9 mouse cellular contexts compared by ENCODE assay signal in genomic region chr17:25469798-25470197, GRCm38 (mm10). TPM values are rescaled to one million over a fixed set of nuclear protein-coding genes. Genes with fewer than 3 reads are reported as not detected.
DNase-seq lines count a peak whose midpoint lies in the region; ATAC-seq lines count a peak whose summit lies in the region.
"Had no signal": no experiment of that assay in that cellular context is flagged by ENCODE, and none has a peak within 500 bp of the region (broad histone marks: within the 10 kb centered on the region; RNA-seq: fewer than 3 reads in every experiment).

No protein-coding gene starts in this region.

- no peak overlapping the region for H3K27ac ChIP-seq in heart, embryonic 16.5 days (ENCODE audit: low read length)
- H3K27ac ChIP-seq in lung, embryonic 15.5 days: no peak overlapping the region

- H3K4me3 ChIP-seq in heart, embryonic 16.5 days (ENCODE audit: low read length): no peak overlapping the region
- H3K4me3 ChIP-seq in lung, embryonic 15.5 days: no peak overlapping the region

- peak; percentile 49 to 57 for DNase-seq in B cell, adult 2 months
- DNase-seq in ZHBTc4 (ENCODE audit: low read depth, low spot score): peak; percentile 62
- DNase-seq in embryo, embryonic 9.5 days (ENCODE audit: extremely low spot score): peak; percentile 68
- DNase-seq in kidney, postnatal 36 days: peak; percentile 56 to 79
- peak; percentile 73 for DNase-seq in retina, postnatal 7 days (ENCODE audit: low read depth, low spot score)
- no peak for DNase-seq in T-cell, adult 2 months (ENCODE audit: low spot score)

- no peak overlapping the region for H3K4me2 ChIP-seq in heart, embryonic 16.5 days (ENCODE audit: low read depth, low read length)
- no peak overlapping the region for H3K4me2 ChIP-seq in lung, embryonic 15.5 days

- H3K36me3 ChIP-seq in heart, embryonic 16.5 days (ENCODE audit: control insufficient read depth, insufficient read depth): no peaks in the 10 kb centered on the region
- H3K36me3 ChIP-seq in lung, embryonic 15.5 days: no peaks in the 10 kb centered on the region

- peaks cover 23% of the 10 kb centered on the region for H3K4me1 ChIP-seq in heart, embryonic 16.5 days (ENCODE audit: control insufficient read depth, insufficient read depth, low read length)
- H3K4me1 ChIP-seq in lung, embryonic 15.5 days: peaks cover 8% of the 10 kb centered on the region; the same call in 1 of the 2 replicates

- H3K9ac ChIP-seq in heart, embryonic 16.5 days (ENCODE audit: low read length): no peak overlapping the region
- no peak overlapping the region for H3K9ac ChIP-seq in lung, embryonic 15.5 days

- 0 out of 2 replicates have a peak, but pooled peaks have one; percentile 23 for ATAC-seq in heart, embryonic 16.5 days (replicated peaks; ENCODE audit: extremely low read depth, insufficient read depth, low FRiP score)
- ATAC-seq in lung, embryonic 15.5 days (ENCODE audit: borderline replicate concordance, extremely low read depth, low FRiP score, low TSS enrichment): peak; percentile 46; the same call in 1 of the 2 replicates

- H3K9me3 ChIP-seq in heart, embryonic 16.5 days (replicated peaks; ENCODE audit: control insufficient read depth, low read length): no peaks in the 10 kb centered on the region
- H3K9me3 ChIP-seq in lung, embryonic 15.5 days: no peaks in the 10 kb centered on the region

- peaks cover 9% of the 10 kb centered on the region for H3K27me3 ChIP-seq in heart, embryonic 16.5 days (ENCODE audit: control insufficient read depth, insufficient read depth, low read length)
- peaks cover 24% of the 10 kb centered on the region for H3K27me3 ChIP-seq in lung, embryonic 15.5 days

- WGBS in heart, embryonic 16.5 days: 28% methylated on average over 8 of the region's 8 CpGs
- WGBS in lung, embryonic 15.5 days: 26% methylated on average over 7 of the region's 8 CpGs

RNA-seq across cellular contexts. Expression of gene Tekt4, which starts 15.4 kb away (rescaled TPM):
- 0.81 and 1.5 TPM in 2 replicates for polyA plus RNA-seq in heart, embryonic 16.5 days (2015; fragmentation: Nextera tagmentation; extraction: Ambion mirVana)
- 2.6 and 3.0 TPM in 2 replicates for polyA plus RNA-seq in lung, embryonic 15.5 days (2015; fragmentation: Nextera tagmentation; extraction: Ambion mirVana)
- polyA plus RNA-seq: stomach, embryonic 16.5 days had no signal

RNA-seq across cellular contexts. Expression of gene Sstr5, which starts 27.3 kb away (rescaled TPM):
- 0.07 and 0.12 TPM in 2 replicates for polyA plus RNA-seq in heart, embryonic 16.5 days (2015; fragmentation: Nextera tagmentation; extraction: Ambion mirVana)
- polyA plus RNA-seq in lung, embryonic 15.5 days (2015; fragmentation: Nextera tagmentation; extraction: Ambion mirVana): 0.06 and 0.09 TPM in 2 replicates

RNA-seq across cellular contexts. Expression of gene Cacna1h, which starts 36.2 kb away (rescaled TPM):
- 4.5 and 5.4 TPM in 2 replicates for polyA plus RNA-seq in heart, embryonic 16.5 days (2015; fragmentation: Nextera tagmentation; extraction: Ambion mirVana)
- polyA plus RNA-seq in lung, embryonic 15.5 days (2015; fragmentation: Nextera tagmentation; extraction: Ambion mirVana): 2.5 and 2.6 TPM in 2 replicates
